Mouse (Mus musculus) spleen, postnatal 14 days (tissue): ENCODE data around the gene Grn.

Experiments
- DNase-seq, 2 experiments: peaks; one replicate each; pipeline ENCODE4 v3.0.0; 2021 to 2022; ENCODE audit warnings: low spot score in 2 of 2

Grn gene

GRCm38 (mm10) chr11:102443740-102444139, 13.6 kb downstream of the Grn start:
- DNase-seq = no peak

- no peak for DNase-seq
Observed at GRCm38 (mm10) chr11:102444321-102444720, 14.2 kb downstream of the Grn start.

- no peak for DNase-seq
Observed at GRCm38 (mm10) chr11:102444781-102445180, 14.7 kb downstream of the Grn start.

GRCm38 (mm10) chr11:102445264-102445890, 15.3 kb downstream of the Grn start:
- no peak for DNase-seq

GRCm38 (mm10) chr11:102445891-102446361, 15.8 kb downstream of the Grn start:
- DNase-seq = no peak

GRCm38 (mm10) chr11:102446581-102447461, 16.7 kb downstream of the Grn start:
- no peak for DNase-seq

- peak in 1 of 2 experiments; percentile 60 for DNase-seq
Observed at GRCm38 (mm10) chr11:102447497-102447896, 17.4 kb downstream of the Grn start, which contains the start of gene Fam171a2. TSS of gene Fam171a2 (minus strand) at chr11:102447682.

GRCm38 (mm10) chr11:102448327-102448726, 18.2 kb downstream of the Grn start:
- DNase-seq = no peak

- no peak for DNase-seq
Observed at GRCm38 (mm10) chr11:102449043-102450008, 19.2 kb downstream of the Grn start.

GRCm38 (mm10) chr11:102453131-102453530, 23.0 kb downstream of the Grn start:
- no peak for DNase-seq

GRCm38 (mm10) chr11:102455740-102456396, 25.8 kb downstream of the Grn start:
- no peak for DNase-seq

GRCm38 (mm10) chr11:102460541-102460940, 30.4 kb downstream of the Grn start:
- DNase-seq = no peak

GRCm38 (mm10) chr11:102461764-102462163, 31.6 kb downstream of the Grn start:
- no peak for DNase-seq

GRCm38 (mm10) chr11:102464901-102465300, 34.8 kb downstream of the Grn start:
- no peak for DNase-seq

- no peak for DNase-seq
Observed at GRCm38 (mm10) chr11:102465713-102466436, 35.8 kb downstream of the Grn start.

GRCm38 (mm10) chr11:102467041-102467631, 37.0 kb downstream of the Grn start:
- peak; percentile 89 to 90 for DNase-seq

GRCm38 (mm10) chr11:102469648-102470357, 39.7 kb downstream of the Grn start, which contains the start of gene Itga2b:
TSS of gene Itga2b (minus strand) at chr11:102470122.
- no peak for DNase-seq

GRCm38 (mm10) chr11:102475027-102475426, 44.9 kb downstream of the Grn start:
- DNase-seq = no peak

GRCm38 (mm10) chr11:102478671-102479070, 48.6 kb downstream of the Grn start:
- DNase-seq = no peak
